Mouse (Mus musculus): ENCODE results near the gene Dlg5.
A peak's percentile ranks its signal among the peaks of the same experiment; 100 is the strongest.

Gene Dlg5

GRCm38 (mm10) chr14:24212861-24213260 is 32.9 kb downstream of the Dlg5 start:
- no peaks in the 10 kb centered on the region for H3K36me3 ChIP-seq (ENCODE audit: insufficient read depth, low read length)
- H3K4me3 ChIP-seq (replicated peaks; ENCODE audit: low read length), result peak overlapping the region; percentile 41
- H3K4me1 ChIP-seq (replicated peaks; ENCODE audit: low read depth, low read length), result peaks cover 81% of the 10 kb centered on the region
- H3K9me3 ChIP-seq (ENCODE audit: low read length), result no peaks in the 10 kb centered on the region
- no peak for TF ChIP-seq NANOG (IDR thresholded peaks at IDR 0.05; ENCODE audit: borderline replicate concordance, low read length)
- no peak for TF ChIP-seq POU5F1 (IDR thresholded peaks at IDR 0.05; ENCODE audit: borderline replicate concordance, low read length)
- TF ChIP-seq CTCF (conservative IDR thresholded peaks at IDR 0.05; ENCODE audit: low read length), result no peak
- H3K27me3 ChIP-seq (ENCODE audit: insufficient read depth, low read length), result no peaks in the 10 kb centered on the region

GRCm38 (mm10) chr14:24207360-24207752 is 38.4 kb downstream of the Dlg5 start:
- H3K4me3 ChIP-seq (replicated peaks; ENCODE audit: low read length), result peak overlapping the region; percentile 23; the same call in 1 of the 2 replicates
- TF ChIP-seq CTCF (conservative IDR thresholded peaks at IDR 0.05; ENCODE audit: low read length) (no peak), POU5F1 (IDR thresholded peaks at IDR 0.05; ENCODE audit: borderline replicate concordance, low read length) (no peak), NANOG (IDR thresholded peaks at IDR 0.05; ENCODE audit: borderline replicate concordance, low read length) (no peak)

GRCm38 (mm10) chr14:24206736-24207359 is 38.9 kb downstream of the Dlg5 start:
- Histone ChIP-seq H3K27me3 (ENCODE audit: insufficient read depth, low read length) (no peaks in the 10 kb centered on the region), H3K36me3 (ENCODE audit: insufficient read depth, low read length) (no peaks in the 10 kb centered on the region; the same call in 1 of the 2 replicates), H3K4me1 (replicated peaks; ENCODE audit: low read depth, low read length) (peaks cover 67% of the 10 kb centered on the region), H3K9me3 (ENCODE audit: low read length) (no peaks in the 10 kb centered on the region), H3K4me3 (replicated peaks; ENCODE audit: low read length) (peak overlapping the region; percentile 23)
- TF ChIP-seq CTCF (conservative IDR thresholded peaks at IDR 0.05; ENCODE audit: low read length) (no peak), NANOG (IDR thresholded peaks at IDR 0.05; ENCODE audit: borderline replicate concordance, low read length) (no peak)

More at GRCm38 (mm10) chr14:24207360-24207752, 38.4 kb downstream of the Dlg5 start:
- no peaks in the 10 kb centered on the region for H3K9me3 ChIP-seq (ENCODE audit: low read length)
- no peaks in the 10 kb centered on the region for H3K27me3 ChIP-seq (ENCODE audit: insufficient read depth, low read length)
- peaks cover 73% of the 10 kb centered on the region for H3K4me1 ChIP-seq (replicated peaks; ENCODE audit: low read depth, low read length)
- H3K36me3 ChIP-seq (ENCODE audit: insufficient read depth, low read length), result no peaks in the 10 kb centered on the region; the same call in 1 of the 2 replicates

DNA sequence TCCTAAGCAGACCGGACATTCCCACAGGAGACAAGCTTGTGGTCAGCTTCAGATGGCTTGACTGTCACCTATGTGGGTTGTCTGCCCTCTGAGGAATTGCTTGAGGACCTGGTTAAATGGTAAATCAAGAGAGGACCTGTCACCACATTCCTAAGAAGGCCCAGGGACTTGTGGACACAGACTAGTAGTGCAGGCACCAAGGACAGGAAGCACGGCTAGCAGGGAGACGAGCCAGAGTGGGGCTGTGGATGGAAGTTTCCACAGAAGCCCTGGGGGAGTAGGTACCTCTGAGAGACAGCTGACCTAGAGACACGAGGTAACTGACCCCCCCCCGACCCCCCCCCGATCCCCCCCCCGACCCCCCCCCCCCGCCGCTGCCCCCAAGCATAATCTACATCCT is 39.4 kb downstream of the Dlg5 start:
- peaks cover 64% of the 10 kb centered on the region for H3K4me1 ChIP-seq (replicated peaks; ENCODE audit: low read depth, low read length)
- TF ChIP-seq CTCF (conservative IDR thresholded peaks at IDR 0.05; ENCODE audit: low read length) (no peak), NANOG (IDR thresholded peaks at IDR 0.05; ENCODE audit: borderline replicate concordance, low read length) (no peak), POU5F1 (IDR thresholded peaks at IDR 0.05; ENCODE audit: borderline replicate concordance, low read length) (no peak)
- H3K9me3 ChIP-seq (ENCODE audit: low read length), result no peaks in the 10 kb centered on the region
- no peaks in the 10 kb centered on the region; the same call in 1 of the 2 replicates for H3K36me3 ChIP-seq (ENCODE audit: insufficient read depth, low read length)
- no peaks in the 10 kb centered on the region for H3K27me3 ChIP-seq (ENCODE audit: insufficient read depth, low read length)
- no peak overlapping the region for H3K4me3 ChIP-seq (replicated peaks; ENCODE audit: low read length)

GRCm38 (mm10) chr14:24205281-24205871 is 40.3 kb downstream of the Dlg5 start:
- peaks cover 55% of the 10 kb centered on the region for H3K4me1 ChIP-seq (replicated peaks; ENCODE audit: low read depth, low read length)
- H3K4me3 ChIP-seq (replicated peaks; ENCODE audit: low read length), result no peak overlapping the region
- TF ChIP-seq CTCF (conservative IDR thresholded peaks at IDR 0.05; ENCODE audit: low read length) (no peak), NANOG (IDR thresholded peaks at IDR 0.05; ENCODE audit: borderline replicate concordance, low read length) (no peak), POU5F1 (IDR thresholded peaks at IDR 0.05; ENCODE audit: borderline replicate concordance, low read length) (no peak)
- H3K9me3 ChIP-seq (ENCODE audit: low read length), result no peaks in the 10 kb centered on the region
- H3K36me3 ChIP-seq (ENCODE audit: insufficient read depth, low read length), result peaks cover 5% of the 10 kb centered on the region
- no peaks in the 10 kb centered on the region for H3K27me3 ChIP-seq (ENCODE audit: insufficient read depth, low read length)

- Histone ChIP-seq H3K4me1 (replicated peaks; ENCODE audit: low read depth, low read length) (peaks cover 49% of the 10 kb centered on the region), H3K36me3 (ENCODE audit: insufficient read depth, low read length) (peaks cover 15% of the 10 kb centered on the region), H3K4me3 (replicated peaks; ENCODE audit: low read length) (no peak overlapping the region), H3K9me3 (ENCODE audit: low read length) (no peaks in the 10 kb centered on the region), H3K27me3 (ENCODE audit: insufficient read depth, low read length) (no peaks in the 10 kb centered on the region)
- TF ChIP-seq NANOG (IDR thresholded peaks at IDR 0.05; ENCODE audit: borderline replicate concordance, low read length), result no peak
- no peak for TF ChIP-seq POU5F1 (IDR thresholded peaks at IDR 0.05; ENCODE audit: borderline replicate concordance, low read length)
- no peak for TF ChIP-seq CTCF (conservative IDR thresholded peaks at IDR 0.05; ENCODE audit: low read length)
Measured at GRCm38 (mm10) chr14:24203210-24203609, 42.5 kb downstream of the Dlg5 start.

DNA sequence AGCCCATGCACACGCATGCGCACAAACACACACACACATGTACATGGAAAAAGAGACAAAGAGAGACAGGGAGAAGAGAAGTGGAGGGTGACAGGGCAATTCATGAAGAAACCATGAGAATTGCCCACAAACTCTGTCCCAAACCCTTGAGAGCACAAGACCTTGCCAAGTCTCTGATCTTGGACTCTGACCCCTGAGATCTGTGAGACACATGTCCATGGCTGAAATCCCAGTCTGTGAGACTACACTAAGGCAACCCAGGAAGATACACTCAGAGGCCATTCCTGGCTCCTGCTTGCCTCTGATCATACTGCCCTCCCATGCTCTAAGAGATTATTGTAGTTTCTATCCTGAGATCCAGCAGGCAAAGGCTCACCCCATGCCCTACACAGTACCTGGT is 44.9 kb downstream of the Dlg5 start:
- Histone ChIP-seq H3K9me3 (ENCODE audit: low read length) (no peaks in the 10 kb centered on the region), H3K4me1 (replicated peaks; ENCODE audit: low read depth, low read length) (peaks cover 34% of the 10 kb centered on the region), H3K36me3 (ENCODE audit: insufficient read depth, low read length) (peaks cover 25% of the 10 kb centered on the region), H3K27me3 (ENCODE audit: insufficient read depth, low read length) (no peaks in the 10 kb centered on the region), H3K4me3 (replicated peaks; ENCODE audit: low read length) (no peak overlapping the region)
- TF ChIP-seq POU5F1 (IDR thresholded peaks at IDR 0.05; ENCODE audit: borderline replicate concordance, low read length), result no peak
- no peak for TF ChIP-seq CTCF (conservative IDR thresholded peaks at IDR 0.05; ENCODE audit: low read length)
- no peak for TF ChIP-seq NANOG (IDR thresholded peaks at IDR 0.05; ENCODE audit: borderline replicate concordance, low read length)

GRCm38 (mm10) chr14:24199732-24200131 is 46.0 kb downstream of the Dlg5 start:
- peaks cover 25% of the 10 kb centered on the region for H3K36me3 ChIP-seq (ENCODE audit: insufficient read depth, low read length)
- no peaks in the 10 kb centered on the region for H3K9me3 ChIP-seq (ENCODE audit: low read length)
- H3K4me3 ChIP-seq (replicated peaks; ENCODE audit: low read length), result no peak overlapping the region
- peaks cover 25% of the 10 kb centered on the region for H3K4me1 ChIP-seq (replicated peaks; ENCODE audit: low read depth, low read length)
- no peak for TF ChIP-seq CTCF (conservative IDR thresholded peaks at IDR 0.05; ENCODE audit: low read length)
- no peak for TF ChIP-seq NANOG (IDR thresholded peaks at IDR 0.05; ENCODE audit: borderline replicate concordance, low read length)
- no peak for TF ChIP-seq POU5F1 (IDR thresholded peaks at IDR 0.05; ENCODE audit: borderline replicate concordance, low read length)
- H3K27me3 ChIP-seq (ENCODE audit: insufficient read depth, low read length), result no peaks in the 10 kb centered on the region
